In genomic region chr12:55465401-55465983, GRCm38 (mm10) we compare ENCODE assay signal across 9 mouse cellular contexts. TPM values are rescaled to one million over a fixed set of nuclear protein-coding genes. Genes with fewer than 3 reads are reported as not detected.
DNase-seq lines count a peak whose midpoint lies in the region; ATAC-seq and TF ChIP-seq lines count a peak whose summit lies in the region.
"Had no signal": no experiment of that assay in that cellular context is flagged by ENCODE, and none has a peak within 500 bp of the region (broad histone marks: within the 10 kb centered on the region; RNA-seq: fewer than 3 reads in every experiment).

No protein-coding gene starts in this region.

- no peaks in the 10 kb centered on the region for H3K27me3 ChIP-seq in heart, postnatal 0 days (ENCODE audit: control insufficient read depth, insufficient read depth, low read length)
- no peaks in the 10 kb centered on the region for H3K27me3 ChIP-seq in CH12.LX (replicated peaks)
- H3K27me3 ChIP-seq in embryonic facial prominence, embryonic 10.5 days (replicated peaks; ENCODE audit: low read depth, poor library complexity, severe bottlenecking): peaks cover 33% of the 10 kb centered on the region
- H3K27me3 ChIP-seq in stomach, embryonic 15.5 days (replicated peaks): no peaks in the 10 kb centered on the region

- TF ChIP-seq RAD21 in CH12.LX (IDR thresholded peaks at IDR 0.05; ENCODE audit: low read depth, low read length): no peak; the same call in none of the 2 replicates

- no peak for ATAC-seq in heart, postnatal 0 days (ENCODE audit: insufficient read depth, low read depth)
- no peak for ATAC-seq in stomach, embryonic 15.5 days (ENCODE audit: insufficient read depth, low FRiP score, low read depth)

- 0 out of 2 replicates have a peak overlapping the region, but pooled peaks have one; percentile 6 for H3K4me3 ChIP-seq in heart, postnatal 0 days (ENCODE audit: low read depth, low read length)
- H3K4me3 ChIP-seq in CH12.LX (replicated peaks in 1 of 3; ENCODE audit: low read depth in 2 of 3, low read length in 2 of 3, poor library complexity in 1 of 3): peak overlapping the region; percentile 30 to 48 (median 36)
- no peak overlapping the region for H3K4me3 ChIP-seq in embryonic facial prominence, embryonic 10.5 days
- no peak overlapping the region; the same call in 1 of the 2 replicates for H3K4me3 ChIP-seq in stomach, embryonic 15.5 days (replicated peaks)
- H3K4me3 ChIP-seq: midbrain, embryonic 12.5 days had no signal

- in situ Hi-C loops in CH12.LX (cut with MboI; ENCODE audit: low pct_ligation_motif_present, low pct_unique_long_range_greater_than_20kb, low sequenced_read_pairs): no loop called here

- no peaks in the 10 kb centered on the region for H3K36me3 ChIP-seq in heart, postnatal 0 days (replicated peaks; ENCODE audit: control insufficient read depth, insufficient read depth, low read length)
- H3K36me3 ChIP-seq in CH12.LX (replicated peaks in 1 of 2; ENCODE audit: control insufficient read depth in 1 of 2, insufficient read depth in 1 of 2, low read length in 1 of 2): no peaks in the 10 kb centered on the region
- no peaks in the 10 kb centered on the region for H3K36me3 ChIP-seq in embryonic facial prominence, embryonic 10.5 days (replicated peaks)
- H3K36me3 ChIP-seq in stomach, embryonic 15.5 days: no peaks in the 10 kb centered on the region
- H3K36me3 ChIP-seq: midbrain, embryonic 12.5 days had no signal

- 0 out of 2 replicates have a peak, but pooled peaks have one; percentile 64 for TF ChIP-seq POLR2A in CH12.LX (IDR thresholded peaks at IDR 0.05; ENCODE audit: low read depth, low read length)

- dilution Hi-C loops in CH12.LX (cut with MboI; ENCODE audit: extremely low pct_ligation_motif_present, extremely low pct_unique_long_range_greater_than_20kb, low sequenced_read_pairs): no loop called here

- H3K9me3 ChIP-seq in heart, postnatal 0 days (replicated peaks; ENCODE audit: control insufficient read depth, low read length): no peaks in the 10 kb centered on the region
- no peaks in the 10 kb centered on the region for H3K9me3 ChIP-seq in CH12.LX (replicated peaks; ENCODE audit: low read length)
- no peaks in the 10 kb centered on the region for H3K9me3 ChIP-seq in embryonic facial prominence, embryonic 10.5 days
- no peaks in the 10 kb centered on the region for H3K9me3 ChIP-seq in stomach, embryonic 15.5 days
- H3K9me3 ChIP-seq: midbrain, embryonic 12.5 days had no signal

- no peaks in the 10 kb centered on the region for H3K79me2 ChIP-seq in CH12.LX (replicated peaks; ENCODE audit: control insufficient read depth, extremely low read depth, insufficient read depth, poor library complexity, severe bottlenecking)

- TF ChIP-seq EP300 in heart, postnatal 0 days (IDR thresholded peaks at IDR 0.05; ENCODE audit: low read depth): no peak
- no peak for TF ChIP-seq EP300 in CH12.LX (IDR thresholded peaks at IDR 0.05; ENCODE audit: low read length)

- no peak overlapping the region for H3K9ac ChIP-seq in heart, postnatal 0 days (replicated peaks; ENCODE audit: low read depth, low read length)
- peak overlapping the region; percentile 80 for H3K9ac ChIP-seq in CH12.LX (ENCODE audit: insufficient read depth, low read depth)
- no peak overlapping the region for H3K9ac ChIP-seq in stomach, embryonic 15.5 days
- H3K9ac ChIP-seq: midbrain, embryonic 12.5 days had no signal

- 81% methylated on average over 17 of the region's 17 CpGs for WGBS in heart, postnatal 0 days
- WGBS in embryonic facial prominence, embryonic 10.5 days: 85% methylated on average over 17 of the region's 17 CpGs
- WGBS in stomach, embryonic 15.5 days: 74% methylated on average over 17 of the region's 17 CpGs

- TF ChIP-seq CTCF in heart, postnatal 0 days (IDR thresholded peaks at IDR 0.05; ENCODE audit: low read depth): no peak
- TF ChIP-seq CTCF in CH12.LX (conservative IDR thresholded peaks at IDR 0.05 in 1 of 2, IDR thresholded peaks at IDR 0.05 in 1 of 2; ENCODE audit: low read depth in 2 of 2, low read length in 2 of 2): no peak

- H3K4me1 ChIP-seq in heart, postnatal 0 days (ENCODE audit: control insufficient read depth, insufficient read depth): peaks cover 53% of the 10 kb centered on the region
- H3K4me1 ChIP-seq in CH12.LX (ENCODE audit: control insufficient read depth in 1 of 2, insufficient read depth in 2 of 2): peaks cover 48 to 97% of the 10 kb centered on the region in 2 experiments
- peaks cover 78% of the 10 kb centered on the region for H3K4me1 ChIP-seq in embryonic facial prominence, embryonic 10.5 days
- H3K4me1 ChIP-seq in stomach, embryonic 15.5 days: peaks cover 43% of the 10 kb centered on the region

- peak overlapping the region; percentile 23; the same call in 1 of the 2 replicates for H3K4me2 ChIP-seq in heart, postnatal 0 days (ENCODE audit: low read depth, low read length)
- peak overlapping the region; percentile 52 for H3K4me2 ChIP-seq in CH12.LX (ENCODE audit: insufficient read depth, low read depth, poor library complexity, severe bottlenecking)
- H3K4me2 ChIP-seq in stomach, embryonic 15.5 days: peak overlapping the region; percentile 32; the same call in 1 of the 2 replicates

- H3K27ac ChIP-seq in heart, postnatal 0 days (ENCODE audit: low read depth): peak overlapping the region; percentile 65; the same call in 1 of the 2 replicates
- H3K27ac ChIP-seq in CH12.LX (ENCODE audit: insufficient read depth, low read depth): peak overlapping the region; percentile 93
- H3K27ac ChIP-seq in embryonic facial prominence, embryonic 10.5 days (replicated peaks): peak overlapping the region; percentile 40
- 0 out of 2 replicates have a peak overlapping the region, but pooled peaks have one; percentile 44 for H3K27ac ChIP-seq in stomach, embryonic 15.5 days

- no peak for DNase-seq in heart, postnatal 0 days (ENCODE audit: low spot score)
- DNase-seq in heart, postnatal 4 days: no peak
- no peak for DNase-seq in CH12.LX (ENCODE audit: extremely low read depth)
- no peak for DNase-seq in embryonic facial prominence, embryonic 10.5 days (ENCODE audit: low spot score)
- peak; percentile 23 to 46 for DNase-seq in kidney, postnatal 4 days
- no peak for DNase-seq in layer of hippocampus, postnatal 10 days (ENCODE audit: low spot score in 2 of 2)
- DNase-seq in right cerebral cortex, adult 18-20 months: no peak

TF ChIP-seq in CH12.LX, 34 proteins besides CTCF, POLR2A, EP300 and RAD21 (continues in another document):
- TF ChIP-seq ZMIZ1 (IDR thresholded peaks at IDR 0.05; ENCODE audit: low read depth, low read length): peak; percentile 48
- TF ChIP-seq JUN (IDR thresholded peaks at IDR 0.05; ENCODE audit: insufficient read depth, low read depth, low read length): no peak
- TF ChIP-seq CHD2 (IDR thresholded peaks at IDR 0.05; ENCODE audit: low read length): no peak; the same call in 1 of the 2 replicates
- no peak for TF ChIP-seq ZKSCAN1 (IDR thresholded peaks at IDR 0.05; ENCODE audit: borderline replicate concordance, low read depth, low read length)
- no peak for TF ChIP-seq ZC3H11A (IDR thresholded peaks at IDR 0.05; ENCODE audit: low read depth, low read length)
- TF ChIP-seq NELFE (IDR thresholded peaks at IDR 0.05; ENCODE audit: low read depth, low read length): no peak
- TF ChIP-seq TBP (conservative IDR thresholded peaks at IDR 0.05; ENCODE audit: low read depth, low read length): no peak
- peak; percentile 91 for TF ChIP-seq TCF12 (IDR thresholded peaks at IDR 0.05; ENCODE audit: low read depth, low read length)
- 0 out of 2 replicates have a peak, but pooled peaks have one; percentile 52 for TF ChIP-seq POLR2AphosphoS2 (IDR thresholded peaks at IDR 0.05; ENCODE audit: low read depth, low read length)
- TF ChIP-seq BHLHE40 (IDR thresholded peaks at IDR 0.05; ENCODE audit: low read depth, low read length): peak; percentile 83
- peak; percentile 25; the same call in 1 of the 2 replicates for TF ChIP-seq ZNF384 (IDR thresholded peaks at IDR 0.05; ENCODE audit: low read depth, low read length)
- peak; percentile 67 for TF ChIP-seq MAX (IDR thresholded peaks at IDR 0.05; ENCODE audit: low read length)
- no peak for TF ChIP-seq JUND (conservative IDR thresholded peaks at IDR 0.05; ENCODE audit: low read depth, low read length)
- TF ChIP-seq E2F4 (IDR thresholded peaks at IDR 0.05; ENCODE audit: insufficient replicate concordance, low read depth, low read length): no peak
- peak; percentile 52 for TF ChIP-seq SIN3A (IDR thresholded peaks at IDR 0.05; ENCODE audit: low read length)
- TF ChIP-seq KAT2A (IDR thresholded peaks at IDR 0.05; ENCODE audit: insufficient replicate concordance, low read length): no peak
- TF ChIP-seq RCOR1 (conservative IDR thresholded peaks at IDR 0.05; ENCODE audit: low read depth, low read length): peak; percentile 50; the same call in 1 of the 2 replicates
- TF ChIP-seq MAFK (IDR thresholded peaks at IDR 0.05; ENCODE audit: insufficient replicate concordance, low read length): no peak
- no peak for TF ChIP-seq SMC3 (IDR thresholded peaks at IDR 0.05; ENCODE audit: low read depth, low read length)
- TF ChIP-seq MAZ (IDR thresholded peaks at IDR 0.05; ENCODE audit: low read depth, low read length): peak; percentile 74
- TF ChIP-seq ELF1 (IDR thresholded peaks at IDR 0.05; ENCODE audit: low read depth, low read length): peak; percentile 86
- no peak for TF ChIP-seq USF1 (IDR thresholded peaks at IDR 0.05; ENCODE audit: low read depth, low read length)
- TF ChIP-seq USF2 (conservative IDR thresholded peaks at IDR 0.05; ENCODE audit: low read depth, low read length): no peak
- no peak; the same call in 1 of the 2 replicates for TF ChIP-seq NRF1 (IDR thresholded peaks at IDR 0.05; ENCODE audit: low read depth, low read length)
- peak; percentile 64; the same call in 1 of the 2 replicates for TF ChIP-seq UBTF (IDR thresholded peaks at IDR 0.05; ENCODE audit: low read depth, low read length)
- TF ChIP-seq CHD1 (IDR thresholded peaks at IDR 0.05; ENCODE audit: low read depth, low read length): 0 out of 2 replicates have a peak, but pooled peaks have one; percentile 92
- TF ChIP-seq MXI1 (IDR thresholded peaks at IDR 0.05; ENCODE audit: low read depth, low read length): peak; percentile 78

RNA-seq across cellular contexts. Expression of gene Nfkbia, which starts 27.0 kb away (rescaled TPM):
- 65.1 and 108 TPM in 2 replicates for total RNA-seq in heart, postnatal 0 days (2014; rRNA removed; ENCODE audit: low replicate concordance)
- polyA plus RNA-seq in heart, postnatal 0 days (2015; fragmentation: Nextera tagmentation; extraction: Ambion mirVana): 67.1 and 72.4 TPM in 2 replicates
- total RNA-seq in heart, postnatal 4 days (2021): 10 to 100 TPM; 31.4 to 34.2 TPM
- total RNA-seq in CH12.LX (2012; rRNA removed) (465 and 702 TPM in 2 replicates), CH12.LX (2014; rRNA removed) (138 and 178 TPM in 2 replicates)
- polyA plus RNA-seq in CH12.LX (2012; ENCODE audit: insufficient read length, low read depth): 115 and 143 TPM in 2 replicates
- 44.6 and 55.2 TPM in 2 replicates for polyA plus RNA-seq in embryonic facial prominence, embryonic 10.5 days (2016; fragmentation: Nextera tagmentation; extraction: Ambion mirVana)
- polyA plus RNA-seq in stomach, embryonic 15.5 days (2015; fragmentation: Nextera tagmentation; extraction: Ambion mirVana): 78.4 and 81.8 TPM in 2 replicates
- 10 to 100 TPM; 34.0 to 43.0 TPM for total RNA-seq in layer of hippocampus, postnatal 10 days (2021)

Comparison
In these comparisons a context has a peak if more than half of its experiments do, and no peak if none do; other contexts are left out.
1. DNase-seq: peak in kidney, postnatal 4 days (2 of 2); none in heart, postnatal 0 days (single experiment), heart, postnatal 4 days (single experiment), CH12.LX (single experiment), embryonic facial prominence, embryonic 10.5 days (single experiment), layer of hippocampus, postnatal 10 days (0 of 2) and right cerebral cortex, adult 18-20 months (single experiment).
2. H3K27ac ChIP-seq: peak in every context shown above with its lines; median percentile 93 in CH12.LX; 65 in heart, postnatal 0 days; 44 in stomach, embryonic 15.5 days; 40 in embryonic facial prominence, embryonic 10.5 days.
3. H3K4me3 ChIP-seq: peak in heart, postnatal 0 days (single experiment) and CH12.LX (3 of 3); none in embryonic facial prominence, embryonic 10.5 days (single experiment) and stomach, embryonic 15.5 days (single experiment).
4. Peak in every context shown above with its lines, with median percentiles within 50 percentile points of each other: H3K4me2 ChIP-seq.